ENCODE assay signal across 8 mouse cellular contexts in the genomic region with DNA sequence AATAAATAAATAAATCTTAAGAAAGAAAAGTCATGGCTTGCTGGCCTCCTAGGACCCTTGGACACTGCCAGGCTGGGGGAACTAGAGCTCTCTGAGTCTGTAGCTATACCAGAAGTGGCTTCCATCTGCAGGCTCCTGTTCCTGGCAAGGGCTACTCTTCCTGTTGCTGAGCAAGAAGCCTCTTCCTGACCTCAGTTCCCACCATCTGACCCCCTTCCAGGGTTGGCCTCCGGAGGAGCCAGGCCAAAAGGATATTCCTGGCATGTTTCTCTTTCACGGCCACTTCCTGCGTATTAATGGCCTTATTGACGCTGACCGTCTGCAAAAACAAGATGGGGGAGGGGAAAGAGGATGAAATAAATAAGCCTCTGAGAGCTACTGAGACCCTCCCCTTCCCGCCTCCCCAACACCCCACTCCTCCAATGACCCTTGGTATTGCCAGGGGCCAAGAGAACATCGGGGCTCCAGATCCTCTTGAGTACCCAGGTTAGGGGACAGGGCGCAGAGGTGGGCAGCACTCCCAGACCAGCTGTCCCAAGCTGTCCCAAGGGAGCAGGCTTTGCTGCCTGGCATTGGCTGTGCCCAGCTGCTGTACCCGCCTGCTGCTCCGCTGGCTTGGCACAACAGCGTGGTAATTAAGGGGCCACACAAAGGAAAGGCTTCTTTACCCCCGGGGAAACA.
DNase-seq lines count a peak whose midpoint lies in the region; ATAC-seq and TF ChIP-seq lines count a peak whose summit lies in the region.

No protein-coding gene starts in this region.

- ATAC-seq in intestine, embryonic 15.5 days = 0 out of 2 replicates have a peak, but pooled peaks have one; percentile 31
- ATAC-seq in intestine, postnatal 0 days = no peak
- ATAC-seq in kidney, embryonic 14.5 days (ENCODE audit: low FRiP score, low TSS enrichment) = no peak

- no peaks in the 10 kb centered on the region for H3K4me1 ChIP-seq in intestine, embryonic 15.5 days (replicated peaks)
- no peaks in the 10 kb centered on the region for H3K4me1 ChIP-seq in intestine, postnatal 0 days (replicated peaks; ENCODE audit: control insufficient read depth, insufficient read depth, low read length)
- 0 out of 2 replicates have a peak, but pooled peaks cover 4% of the 10 kb centered on the region for H3K4me1 ChIP-seq in kidney, embryonic 14.5 days (ENCODE audit: control insufficient read depth, insufficient read depth, low read length)
- no peaks in the 10 kb centered on the region; the same call in 1 of the 2 replicates for H3K4me1 ChIP-seq in liver, adult 2 months (ENCODE audit: control insufficient read depth, insufficient read depth, low read length)

- H3K9me3 ChIP-seq in intestine, embryonic 15.5 days = no peaks in the 10 kb centered on the region
- no peaks in the 10 kb centered on the region for H3K9me3 ChIP-seq in intestine, postnatal 0 days (ENCODE audit: control insufficient read depth)
- no peaks in the 10 kb centered on the region for H3K9me3 ChIP-seq in kidney, embryonic 14.5 days (ENCODE audit: control insufficient read depth, low read length)

- H3K36me3 ChIP-seq in intestine, embryonic 15.5 days = peaks cover 4% of the 10 kb centered on the region; the same call in 1 of the 2 replicates
- H3K36me3 ChIP-seq in intestine, postnatal 0 days (ENCODE audit: control insufficient read depth, insufficient read depth) = peaks cover 7% of the 10 kb centered on the region; the same call in 1 of the 2 replicates
- H3K36me3 ChIP-seq in kidney, embryonic 14.5 days (ENCODE audit: control insufficient read depth, insufficient read depth, low read length) = peaks cover 30% of the 10 kb centered on the region; the same call in 1 of the 2 replicates
- H3K36me3 ChIP-seq in liver, adult 2 months (ENCODE audit: control insufficient read depth, insufficient read depth, low read length) = no peaks in the 10 kb centered on the region

- H3K27ac ChIP-seq in intestine, embryonic 15.5 days = peak overlapping the region; percentile 40; the same call in 1 of the 2 replicates
- H3K27ac ChIP-seq in intestine, postnatal 0 days (ENCODE audit: low read depth, low read length) = no peak overlapping the region
- peak overlapping the region; percentile 59; the same call in 1 of the 2 replicates for H3K27ac ChIP-seq in kidney, embryonic 14.5 days (ENCODE audit: low read depth, low read length)
- peak overlapping the region; percentile 68 for H3K27ac ChIP-seq in liver, adult 2 months (replicated peaks; ENCODE audit: insufficient read depth, low read depth, low read length)

- no peak overlapping the region for H3K9ac ChIP-seq in intestine, embryonic 15.5 days
- no peak overlapping the region for H3K9ac ChIP-seq in intestine, postnatal 0 days (ENCODE audit: low read depth, low read length)
- H3K9ac ChIP-seq in kidney, embryonic 14.5 days (ENCODE audit: low read depth, low read length) = no peak overlapping the region
- H3K9ac ChIP-seq in liver, adult 2 months (ENCODE audit: low read depth, low read length) = peak overlapping the region; percentile 9; the same call in 1 of the 2 replicates

- no peaks in the 10 kb centered on the region for H3K79me2 ChIP-seq in liver, adult 2 months (ENCODE audit: control insufficient read depth, insufficient read depth, low read length)

- DNase-seq in embryo, embryonic 9.5 days (ENCODE audit: extremely low spot score) = peak; percentile 9
- peak; percentile 36 to 75 for DNase-seq in heart, adult 18-20 months
- peak; percentile 45 for DNase-seq in liver, adult 2 months (ENCODE audit: extremely low read depth, low read depth, low spot score)
- peak; percentile 38 for DNase-seq in retina, postnatal 7 days (ENCODE audit: low read depth, low spot score)
- no peak for DNase-seq in thymus, postnatal 14 days

- no peak overlapping the region for H3K4me2 ChIP-seq in intestine, embryonic 15.5 days (replicated peaks)
- H3K4me2 ChIP-seq in intestine, postnatal 0 days (replicated peaks; ENCODE audit: low read depth) = no peak overlapping the region
- no peak overlapping the region for H3K4me2 ChIP-seq in kidney, embryonic 14.5 days (replicated peaks; ENCODE audit: low read depth, low read length)

- no peak overlapping the region for H3K4me3 ChIP-seq in intestine, embryonic 15.5 days (replicated peaks)
- H3K4me3 ChIP-seq in intestine, postnatal 0 days (ENCODE audit: low read depth, low read length) = no peak overlapping the region
- H3K4me3 ChIP-seq in kidney, embryonic 14.5 days (ENCODE audit: low read length) = no peak overlapping the region
- H3K4me3 ChIP-seq in liver, adult 2 months (ENCODE audit: insufficient read depth, low read depth, low read length) = no peak overlapping the region

- H3K27me3 ChIP-seq in intestine, embryonic 15.5 days (replicated peaks) = no peaks in the 10 kb centered on the region
- no peaks in the 10 kb centered on the region for H3K27me3 ChIP-seq in intestine, postnatal 0 days (replicated peaks; ENCODE audit: control insufficient read depth, insufficient read depth, low read length)
- H3K27me3 ChIP-seq in kidney, embryonic 14.5 days (ENCODE audit: control insufficient read depth, insufficient read depth, low read length) = no peaks in the 10 kb centered on the region
- H3K27me3 ChIP-seq in liver, adult 2 months (ENCODE audit: control insufficient read depth, insufficient read depth, low read length) = no peaks in the 10 kb centered on the region

- 78% methylated on average over 12 of the region's 12 CpGs for WGBS in intestine, embryonic 15.5 days
- WGBS in intestine, postnatal 0 days = 75% methylated on average over 12 of the region's 12 CpGs
- 74% methylated on average over 12 of the region's 12 CpGs for WGBS in kidney, embryonic 14.5 days
- WGBS in liver, adult 2 months = 73% methylated on average over 12 of the region's 12 CpGs

- no peak for TF ChIP-seq POLR2A in liver, adult 2 months (IDR thresholded peaks at IDR 0.05; ENCODE audit: extremely low read depth, insufficient read depth, low read length)

- no peak for TF ChIP-seq CTCF in intestine, postnatal 0 days (IDR thresholded peaks at IDR 0.05; ENCODE audit: low read depth)
- TF ChIP-seq CTCF in liver, adult 2 months (IDR thresholded peaks at IDR 0.05; ENCODE audit: low read depth, low read length) = no peak
